Mouse (Mus musculus) megakaryocyte, adult 5-6 weeks (primary cell): Measurements from ENCODE around the gene Sv2b. TPM values are rescaled to one million over a fixed set of nuclear protein-coding genes. Genes with fewer than 3 reads are reported as not detected.

Source experiments
- ATAC-seq: 2 replicates; pipeline ENCODE4 v1.8.0; 2016; ENCODE audit warnings: mild to moderate bottlenecking, inconsistent platforms; ENCODE audit not compliant: poor library complexity, severe bottlenecking
- total RNA-seq, 2 experiments: library from RNA; stranded (forward) in 1 of 2; stranded (reverse) in 1 of 2; fragments of 153-499, 151-499 nt in 1 of 2; fragments of 221-1000, 200-1000 nt in 1 of 2; gene quantifications; 2 replicates each; pipeline versions ENCODE4 v1.2.3 to v1.2.4; 2015 to 2017

The Sv2b gene
- total RNA-seq, 2 experiments from 2014 or later: not detected

DNA sequence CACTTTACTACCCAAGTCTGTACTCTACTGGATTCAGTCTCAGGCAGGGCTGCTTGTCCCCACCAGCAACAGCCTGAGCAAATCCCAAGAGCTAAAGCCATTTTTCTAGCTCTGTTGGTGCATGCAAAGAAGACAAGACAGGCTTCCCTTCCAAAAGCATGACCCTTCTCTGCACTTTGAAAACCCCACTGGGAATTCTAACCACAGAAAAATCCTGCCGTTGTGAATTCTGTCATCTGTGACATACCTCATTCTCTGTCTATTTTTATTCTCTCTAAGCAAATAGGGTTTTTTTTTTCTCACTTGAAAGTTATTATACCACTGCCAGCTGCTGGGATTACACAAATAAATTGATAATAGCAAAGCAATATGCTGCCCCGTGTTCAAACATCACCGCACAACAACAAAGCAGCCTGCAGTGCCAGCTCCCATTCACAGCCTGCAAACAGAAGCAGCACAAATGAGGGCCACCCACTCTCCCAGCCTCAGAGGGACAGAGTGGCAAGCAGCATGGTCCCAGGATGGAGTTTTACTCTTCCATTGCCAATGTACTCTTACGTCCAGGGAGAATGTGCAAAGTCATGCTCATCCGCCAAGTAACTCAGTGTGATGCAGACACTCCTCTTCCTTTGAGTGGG, 13.7 kb downstream of the Sv2b start:
- no peak for ATAC-seq

DNA sequence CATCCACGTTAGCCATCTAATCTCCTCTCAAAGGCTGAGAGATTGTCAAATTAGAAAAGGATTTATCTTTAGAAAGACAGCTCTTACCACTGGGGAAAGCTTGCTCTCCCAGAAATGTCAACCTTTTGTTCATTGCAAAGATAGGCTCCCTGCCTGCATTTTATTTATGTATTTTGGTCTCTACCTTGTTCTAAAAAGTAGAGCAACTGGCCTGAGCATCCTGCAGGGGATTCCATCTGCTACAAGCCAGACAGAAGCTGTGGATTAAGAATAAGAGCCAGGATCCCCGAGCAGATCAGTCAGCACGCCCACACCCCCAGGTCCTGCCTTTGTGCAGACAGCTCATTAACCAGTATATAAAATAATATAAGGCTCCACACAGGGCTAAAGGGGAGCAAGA, 16.8 kb downstream of the Sv2b start:
- no peak for ATAC-seq

DNA sequence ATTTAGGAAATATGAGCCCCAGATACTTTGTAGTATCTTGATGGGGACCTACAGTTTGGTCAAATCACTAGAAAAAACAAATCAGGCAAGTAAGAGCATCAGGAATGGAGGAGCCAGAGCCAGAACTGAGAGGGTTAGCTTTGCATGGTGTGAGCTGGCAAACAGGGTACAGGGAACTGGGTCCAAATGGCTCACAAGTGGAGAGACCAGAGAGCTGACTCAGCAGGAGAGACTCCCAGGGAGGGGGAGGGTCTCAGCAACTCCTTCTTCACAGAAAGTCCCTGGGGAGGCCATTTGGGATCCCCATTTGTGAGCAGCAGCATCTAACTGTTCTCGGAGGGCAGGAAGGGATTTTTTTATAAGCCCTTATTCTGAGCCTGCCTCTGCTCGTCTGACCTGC, 18.5 kb downstream of the Sv2b start:
- no peak for ATAC-seq

DNA sequence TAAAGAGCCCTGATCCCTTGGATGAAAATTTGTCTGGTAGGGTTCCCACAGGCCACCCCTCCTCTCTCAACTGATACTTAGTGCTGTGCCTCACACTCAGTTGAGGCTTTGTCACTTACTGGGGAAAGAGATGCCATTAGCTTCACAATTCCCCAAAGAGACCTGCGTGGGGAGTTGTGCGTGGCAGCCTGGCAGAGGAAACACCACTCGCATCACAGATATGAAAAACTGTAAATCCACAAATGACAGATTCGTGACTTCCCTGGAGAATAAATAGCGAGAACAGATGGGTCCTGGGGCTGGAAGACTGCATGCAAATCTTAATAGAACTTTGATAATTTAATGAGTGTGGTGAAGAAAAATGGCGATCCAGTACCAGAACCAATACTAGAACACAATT, 21.8 kb downstream of the Sv2b start:
- no peak for ATAC-seq

DNA sequence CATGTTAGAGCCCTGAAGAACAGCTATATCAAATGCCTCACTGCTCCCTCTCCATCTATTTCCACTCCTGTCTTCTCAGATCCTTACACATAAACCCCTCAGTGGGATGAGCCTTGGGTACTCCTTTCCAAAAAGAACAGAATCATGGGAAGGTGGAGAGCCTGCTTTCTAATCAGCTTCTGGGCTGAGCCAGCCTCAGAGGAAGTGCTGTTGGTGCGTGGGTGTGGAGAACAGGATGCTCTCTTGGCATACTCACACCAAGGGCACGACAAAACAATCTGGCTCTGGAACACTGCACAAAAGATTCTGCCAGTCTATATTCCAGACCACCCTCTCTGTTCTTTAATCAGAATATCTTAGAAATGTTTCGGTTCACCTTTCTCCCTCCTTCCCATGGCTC, 26.1 kb downstream of the Sv2b start:
- ATAC-seq: no peak

DNA sequence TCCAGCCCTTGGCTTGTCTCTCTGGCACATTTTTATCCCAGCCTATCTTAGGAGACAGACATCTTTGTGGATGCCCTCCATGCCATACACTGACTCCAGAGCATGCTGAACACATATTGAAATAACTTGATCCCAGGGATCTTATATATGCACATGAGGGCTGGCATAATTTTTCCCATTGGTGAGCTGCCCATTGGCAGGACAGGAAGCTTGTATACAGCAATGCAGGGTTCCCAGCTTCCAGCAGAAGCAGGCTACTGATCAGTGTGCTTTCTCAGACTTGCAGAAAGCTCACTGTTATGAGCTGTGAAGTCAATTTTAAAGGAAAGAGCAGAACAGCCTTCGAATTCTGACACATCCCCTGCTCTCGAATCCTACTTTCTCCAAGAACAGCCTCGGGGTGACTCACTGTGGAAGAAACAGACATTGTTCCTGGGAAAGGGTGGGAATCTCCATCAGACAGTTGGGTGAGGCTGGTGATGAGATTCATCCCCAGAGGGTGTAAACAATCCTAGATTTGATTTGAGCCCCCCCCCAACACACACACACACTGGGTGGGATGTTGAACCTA, 26.9 kb downstream of the Sv2b start:
- ATAC-seq: no peak

DNA sequence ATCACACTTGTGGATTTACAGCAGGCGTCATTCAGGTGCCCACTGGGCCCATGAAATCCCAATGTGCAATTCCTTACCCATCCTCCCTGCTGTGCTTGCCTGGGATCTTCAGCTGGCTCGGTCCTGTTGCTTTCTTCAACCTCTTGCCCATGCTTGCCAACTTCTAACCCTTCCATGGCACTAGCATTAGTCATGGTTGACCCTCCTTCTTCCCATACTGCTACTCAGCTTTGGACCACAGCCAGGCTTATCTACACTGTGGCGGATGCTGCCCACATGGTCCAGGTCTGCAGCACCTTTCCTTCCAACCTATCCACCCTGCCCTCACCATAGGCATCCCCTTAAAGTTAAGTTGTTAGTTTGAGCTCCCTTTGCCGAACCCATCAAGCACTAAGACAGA, 28.0 kb downstream of the Sv2b start:
- ATAC-seq: no peak

DNA sequence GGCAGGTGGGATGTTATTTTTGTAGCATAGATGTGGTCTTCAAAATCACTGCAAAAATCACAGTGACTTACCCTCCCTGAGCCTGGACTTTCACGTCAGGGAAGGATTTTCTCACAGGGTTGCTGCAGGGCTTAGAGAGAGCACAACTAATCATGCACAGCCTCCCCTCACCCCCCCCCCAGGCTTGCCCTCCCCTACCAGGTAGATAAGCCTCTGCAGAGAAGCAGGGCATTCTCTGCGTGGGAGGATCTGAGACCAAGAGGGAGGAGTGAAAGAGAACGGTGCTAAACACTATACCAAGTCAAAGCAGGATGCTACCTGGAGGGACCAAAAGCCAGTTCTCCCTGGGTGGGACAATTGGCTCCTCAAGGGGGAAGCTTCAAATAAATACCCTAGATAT, 31.2 kb downstream of the Sv2b start:
- no peak for ATAC-seq

DNA sequence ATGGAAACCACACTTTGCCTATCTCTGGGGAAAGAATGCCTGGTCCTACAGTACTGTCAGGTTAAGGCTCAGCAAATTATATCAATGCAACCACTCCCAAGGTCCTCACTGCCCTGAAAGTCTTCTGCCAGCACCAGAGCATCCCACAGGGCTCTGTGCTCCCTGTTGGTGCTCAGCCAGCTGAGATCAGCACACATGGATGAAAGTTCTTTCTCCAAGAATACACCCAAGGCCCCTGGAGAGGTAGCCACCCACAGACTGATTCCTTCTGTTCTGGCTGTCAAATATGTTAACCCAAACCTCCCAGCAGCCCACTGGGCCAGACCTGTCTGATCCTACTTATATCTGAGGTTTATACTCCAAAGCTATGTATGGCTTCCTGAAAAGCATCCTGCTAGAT, 32.3 kb downstream of the Sv2b start:
- no peak for ATAC-seq

DNA sequence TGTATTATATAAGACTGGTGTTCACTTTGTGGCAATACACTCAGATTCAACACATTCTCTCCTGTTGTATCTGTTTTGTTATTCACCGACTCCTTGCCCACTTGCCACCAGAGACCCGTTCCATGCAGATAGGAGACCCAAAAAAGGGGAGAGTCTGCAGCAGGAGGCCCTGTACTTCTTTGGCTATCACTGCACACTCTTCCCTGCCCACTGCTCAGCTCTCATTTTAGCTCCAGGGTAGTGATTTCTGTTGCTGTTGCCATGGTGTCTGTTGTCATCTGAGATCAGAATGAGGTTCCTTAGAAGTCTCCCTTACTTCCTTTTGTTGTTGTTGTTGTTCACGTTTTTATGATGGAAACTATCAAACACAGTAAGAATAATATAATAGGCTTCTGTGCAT, 34.5 kb downstream of the Sv2b start:
- ATAC-seq: no peak

DNA sequence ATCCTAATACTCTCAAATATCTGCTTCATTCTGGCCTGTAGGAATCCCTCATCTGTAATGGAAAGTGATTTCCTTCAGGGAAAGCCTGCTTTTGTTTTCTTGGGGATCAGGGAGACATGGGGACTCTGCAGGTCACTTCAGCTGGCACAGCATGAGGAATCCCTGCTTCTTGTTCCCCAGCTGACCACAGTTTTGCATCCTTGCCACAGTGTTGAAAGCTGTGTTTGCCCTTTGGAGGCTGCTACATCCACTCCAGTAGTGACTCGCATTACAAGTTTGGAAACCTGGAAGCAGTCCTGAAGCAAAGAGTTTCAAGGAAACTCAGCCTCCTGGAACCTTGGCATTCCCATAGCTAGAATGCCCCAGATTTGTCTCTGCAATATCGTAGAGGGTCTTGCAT, 35.4 kb downstream of the Sv2b start:
- no peak for ATAC-seq

DNA sequence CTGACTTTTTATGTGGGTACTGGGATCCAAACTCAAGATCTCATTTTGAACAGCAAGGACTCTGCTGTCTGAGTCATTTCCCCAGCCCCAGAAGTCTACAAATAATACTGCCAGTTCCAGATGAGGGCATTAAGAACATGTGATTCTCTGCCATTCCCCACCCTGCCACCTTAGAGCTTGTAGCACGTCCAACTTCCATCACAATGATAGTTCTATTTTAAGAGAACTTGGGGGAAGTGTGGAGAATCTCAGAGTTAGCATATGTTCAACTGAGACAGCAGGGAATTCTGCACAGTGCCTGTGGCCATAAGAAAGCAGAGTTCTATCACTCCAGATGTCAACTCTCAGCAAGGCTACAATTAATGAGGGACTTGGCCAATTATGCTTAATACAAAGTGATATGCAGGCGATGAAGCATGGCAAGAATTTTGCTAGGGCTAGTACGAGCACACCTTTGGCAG, 37.1 kb downstream of the Sv2b start:
- no peak for ATAC-seq

DNA sequence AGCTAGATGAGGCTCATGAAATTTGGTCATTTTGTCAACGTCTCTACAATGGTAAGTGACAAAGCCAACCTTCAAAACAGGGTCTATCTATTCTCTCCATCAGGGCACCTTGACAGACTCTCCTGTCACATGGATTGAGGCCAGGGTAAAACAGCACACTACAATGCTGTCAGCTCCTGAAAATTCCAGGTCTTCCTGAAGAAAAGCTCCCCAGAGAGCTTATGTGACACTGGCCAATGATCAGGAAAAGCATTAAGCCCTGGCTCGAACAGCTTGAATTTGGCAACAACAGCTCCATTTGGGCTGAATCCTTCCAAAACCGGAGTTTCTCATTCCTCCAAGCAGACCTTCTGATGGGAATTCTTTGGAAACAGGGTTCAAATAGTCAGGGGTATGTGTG, 37.8 kb downstream of the Sv2b start:
- no peak for ATAC-seq

DNA sequence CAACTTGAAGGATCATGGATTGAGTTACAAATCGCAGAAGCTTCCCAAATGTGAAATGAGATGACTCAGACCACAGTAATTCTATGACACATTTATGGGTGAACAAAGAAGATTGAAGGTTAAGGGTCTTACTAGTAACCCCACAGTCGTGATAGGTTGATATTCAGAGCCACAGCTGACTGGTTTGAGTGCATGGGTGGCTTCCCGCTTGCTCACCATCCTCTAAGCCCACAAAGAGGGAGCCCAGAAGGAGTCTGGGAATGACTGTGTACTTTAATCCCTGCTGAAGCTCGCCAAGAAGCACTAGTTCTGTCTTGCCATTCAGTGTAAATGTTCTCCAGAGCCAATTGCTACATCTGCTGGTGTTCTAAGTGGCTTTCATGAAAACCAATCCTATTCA, 41.8 kb downstream of the Sv2b start:
- ATAC-seq: no peak

DNA sequence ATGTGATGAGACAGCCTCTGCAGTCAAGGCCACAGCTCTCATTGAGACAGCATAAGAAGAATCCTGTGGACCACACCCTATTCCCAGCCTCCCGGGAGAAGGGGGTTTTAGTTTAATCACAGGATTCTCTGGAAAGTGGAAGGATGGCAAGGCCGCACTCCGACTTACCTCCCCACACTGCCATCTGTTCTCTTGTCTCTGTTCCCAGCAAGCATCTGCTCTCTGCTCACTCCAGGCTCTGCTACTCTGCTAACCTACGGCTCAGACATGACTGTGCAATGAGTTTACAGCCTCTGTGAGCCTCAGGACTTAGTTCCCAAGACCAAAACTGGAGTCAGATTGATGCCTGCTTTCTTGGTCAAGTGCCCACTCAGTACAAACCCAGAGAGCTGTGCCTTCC, 43.8 kb downstream of the Sv2b start:
- ATAC-seq: no peak

DNA sequence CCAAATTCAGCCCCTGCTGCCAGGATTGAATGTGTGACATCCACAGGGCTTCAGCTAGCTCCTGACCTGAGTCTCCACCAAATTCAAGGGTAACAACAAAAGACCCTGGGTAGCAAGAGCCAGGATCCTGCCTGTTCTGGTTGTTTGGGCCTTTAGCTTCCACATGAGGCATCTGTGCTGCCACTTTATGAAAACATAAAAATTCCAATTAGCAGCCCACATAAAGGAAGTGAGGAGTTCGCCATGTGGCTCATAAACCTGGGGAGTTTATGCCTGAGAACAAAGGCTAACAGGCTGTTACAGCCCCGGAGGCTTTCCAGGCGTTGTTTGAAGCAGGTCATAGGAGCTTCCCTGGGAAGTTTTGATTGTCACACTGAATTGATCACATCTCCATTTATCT, 49.1 kb downstream of the Sv2b start:
- ATAC-seq: no peak

DNA sequence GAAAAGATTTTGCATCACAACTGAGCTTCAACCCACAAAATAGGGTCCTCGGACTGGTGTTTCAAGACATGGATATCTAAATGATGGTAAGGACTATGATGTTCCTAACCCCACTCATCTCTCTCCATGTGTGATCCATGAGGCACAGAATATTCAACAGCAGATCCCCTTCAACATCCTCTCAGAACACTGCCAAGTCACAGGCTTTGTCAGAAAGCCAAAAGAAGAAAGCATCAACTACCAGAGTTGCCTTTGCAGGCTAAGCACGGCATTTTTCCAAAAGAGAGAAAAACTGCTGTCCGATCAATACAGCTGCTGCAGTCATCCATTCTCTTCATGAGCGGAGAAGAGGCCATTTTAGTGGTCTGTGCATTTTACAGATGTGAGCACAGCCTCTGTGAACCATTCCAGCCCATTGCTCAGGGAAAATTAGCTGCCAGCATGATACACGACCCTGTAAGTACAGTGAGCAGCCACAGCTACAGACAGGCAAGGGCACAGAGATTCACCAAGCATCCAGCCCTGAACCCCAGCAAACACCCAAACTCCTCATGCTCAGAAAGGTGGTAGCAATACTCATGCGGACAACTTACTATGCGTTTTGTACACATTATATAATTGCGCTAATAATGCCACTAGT, 55.3 kb downstream of the Sv2b start:
- no peak for ATAC-seq

DNA sequence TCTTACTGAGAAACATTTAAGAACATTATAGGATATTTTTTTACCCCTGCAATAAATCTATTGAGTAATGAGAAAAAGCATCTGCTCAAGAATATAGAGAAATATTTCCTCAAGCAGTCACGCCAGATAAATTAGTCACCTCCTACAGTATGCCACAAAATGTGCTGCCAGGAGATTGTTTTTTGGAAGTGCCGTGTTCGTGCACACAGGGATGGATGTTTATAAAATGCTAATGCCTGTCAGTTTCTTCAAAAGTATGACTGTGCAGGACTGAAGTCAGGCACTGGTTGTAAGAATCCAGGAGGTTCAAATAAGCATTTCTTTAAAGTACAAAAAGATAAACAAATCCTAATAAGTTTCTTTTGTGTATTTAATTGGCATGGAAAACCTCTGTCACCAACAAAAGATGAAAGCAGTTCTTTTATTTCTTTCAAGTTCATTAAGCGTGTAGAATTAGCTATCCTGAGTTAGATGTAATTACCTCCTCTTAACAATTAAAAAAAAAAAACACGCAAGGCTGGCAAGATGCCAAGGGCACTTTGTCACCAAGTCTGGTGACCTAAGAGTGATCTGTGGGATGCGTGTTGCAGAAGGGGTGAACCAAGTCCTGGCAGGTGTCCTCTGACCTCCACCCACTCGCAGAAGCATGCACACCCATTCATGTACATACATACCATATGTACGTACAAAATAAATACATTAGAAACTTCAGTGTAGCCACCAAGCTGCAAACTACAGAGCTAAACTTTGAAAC, 68.1 kb downstream of the Sv2b start:
- ATAC-seq: no peak

DNA sequence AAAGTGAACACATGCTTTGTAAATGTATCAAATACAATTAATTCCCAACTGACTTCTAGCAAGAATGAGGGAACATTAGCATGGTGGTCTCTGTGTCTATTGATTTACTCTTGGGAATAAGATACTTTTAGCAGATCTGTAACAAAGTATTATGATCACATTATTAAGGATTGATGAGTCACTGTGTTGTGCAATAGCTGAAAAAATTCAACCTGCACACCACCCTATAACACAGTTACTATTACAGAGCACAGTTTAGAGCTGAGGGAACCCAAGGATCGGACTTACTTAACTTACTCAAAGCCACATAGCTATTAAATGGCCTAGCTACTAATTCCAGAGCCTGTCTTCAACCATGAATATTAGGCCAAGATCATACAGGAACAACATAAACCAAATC, 72.7 kb downstream of the Sv2b start:
- ATAC-seq: no peak

DNA sequence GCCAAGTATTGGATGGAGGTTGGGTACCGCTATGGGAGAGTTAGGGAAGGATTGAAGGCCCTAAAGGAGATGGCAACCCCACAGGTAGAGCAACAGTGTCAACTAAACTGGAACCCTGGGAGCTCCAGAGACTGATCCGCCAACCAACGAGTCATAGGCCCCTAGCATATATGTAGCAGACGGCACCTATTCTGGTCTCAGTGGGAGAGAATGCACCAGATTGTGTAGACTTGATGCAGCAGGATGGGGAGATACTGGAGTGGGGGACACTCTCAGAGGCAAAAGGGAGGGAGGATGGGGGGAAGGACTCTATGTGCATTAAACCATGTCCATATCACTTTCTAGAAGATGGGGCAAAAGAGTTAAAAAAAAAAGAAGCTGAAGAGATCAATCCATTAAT, 84.9 kb downstream of the Sv2b start:
- no peak for ATAC-seq

DNA sequence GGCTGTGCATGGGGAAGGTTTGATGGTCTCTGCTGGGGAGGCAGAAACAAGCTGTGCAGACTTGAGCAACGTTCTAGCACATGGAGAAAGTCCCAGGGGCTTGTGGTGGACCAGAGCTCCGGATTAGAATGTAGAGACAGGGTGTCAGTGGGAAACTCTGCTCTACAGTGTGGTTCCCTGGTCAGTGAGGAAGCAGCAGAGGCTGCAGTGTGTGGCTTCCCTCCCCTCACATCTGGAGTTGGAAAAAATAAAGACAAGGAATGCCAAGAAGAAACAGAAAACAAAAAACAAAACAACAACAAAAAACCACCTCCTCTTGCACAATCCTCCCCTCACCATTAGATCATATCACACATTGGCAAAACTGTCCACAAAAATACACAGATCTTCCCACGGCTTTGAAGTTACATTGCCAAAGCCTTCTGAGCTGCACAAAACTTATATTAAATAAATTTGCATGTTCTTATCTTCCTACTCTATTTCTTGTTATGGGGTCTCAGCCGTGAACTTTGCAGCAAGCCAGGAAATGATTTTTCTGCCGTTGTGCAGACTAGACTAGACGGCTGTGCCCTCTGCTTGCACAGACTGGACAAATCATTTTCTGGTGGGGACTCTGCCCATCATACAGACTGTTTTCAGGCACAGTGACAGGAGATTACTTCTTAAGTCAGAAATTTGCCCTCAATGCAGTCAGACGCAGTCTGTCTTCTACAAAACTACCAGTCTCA, 86.2 kb downstream of the Sv2b start:
- no peak for ATAC-seq
